Mouse (Mus musculus) midbrain, embryonic 13.5 days (tissue): ENCODE measurements around the gene Adam15. TPM values are rescaled to one million over a fixed set of nuclear protein-coding genes. Genes with fewer than 3 reads are reported as not detected.

Experiments used
- ATAC-seq: fragments of 200-750 bp; cut with Nextera tagmentation; 2 replicates; pipeline ENCODE4 v1.8.0; 2017; ENCODE audit warnings: mild to moderate bottlenecking, moderate TSS enrichment, moderate library complexity
- H3K27ac ChIP-seq: fragments of 300-500 bp; sonication (generic); 2 replicates; pipeline ENCODE4 v1.5.1; 2015; ENCODE audit warnings: inconsistent platforms, mild to moderate bottlenecking, moderate library complexity
- H3K27me3 ChIP-seq: fragments of 300-500 bp; sonication (generic); 2 replicates; pipeline ENCODE4 v1.6.1; 2015; ENCODE audit warnings: mild to moderate bottlenecking, inconsistent platforms
- H3K36me3 ChIP-seq: fragments of 300-500 bp; sonication (generic); 2 replicates; pipeline ENCODE4 v1.6.1; 2015; ENCODE audit warnings: mild to moderate bottlenecking, inconsistent platforms
- H3K4me1 ChIP-seq: fragments of 300-500 bp; sonication (generic); replicated peaks from 2 replicates; pipeline ENCODE4 v1.6.1; 2015; ENCODE audit warnings: inconsistent platforms
- H3K4me2 ChIP-seq: fragments of 300-500 bp; sonication (generic); replicated peaks from 2 replicates; pipeline ENCODE4 v1.6.1; 2015; ENCODE audit warnings: moderate library complexity, mild to moderate bottlenecking, inconsistent platforms
- H3K4me3 ChIP-seq: fragments of 300-500 bp; sonication (generic); replicated peaks from 2 replicates; pipeline ENCODE4 v1.5.1; 2015; ENCODE audit warnings: mild to moderate bottlenecking, inconsistent platforms
- H3K9ac ChIP-seq: fragments of 300-500 bp; sonication (generic); replicated peaks from 2 replicates; pipeline ENCODE4 v1.6.1; 2015; ENCODE audit warnings: mild to moderate bottlenecking, inconsistent platforms
- H3K9me3 ChIP-seq: fragments of 300-500 bp; sonication (generic); 2 replicates; pipeline ENCODE4 v1.6.1; 2016; ENCODE audit warnings: mild to moderate bottlenecking, inconsistent platforms
- whole genome bisulfite sequencing: fragments of 180-500 bp; shearing (Covaris S2); methylation state at CpG from one replicate; pipeline ENCODE4 v1.1.7; 2015; 5-methylcytosine and 5-hydroxymethylcytosine counted together
- polyA plus RNA-seq: library from polyadenylated mRNA; unstranded; fragments of >200 nt; fragmentation: Nextera tagmentation; extraction: Ambion mirVana; gene quantifications from 2 replicates; pipeline ENCODE4 v1.2.1, GENCODE M21; 2015

Adam15 gene
- polyA plus RNA-seq, 1 experiment from 2014 or later, result 34.2 TPM

DNA sequence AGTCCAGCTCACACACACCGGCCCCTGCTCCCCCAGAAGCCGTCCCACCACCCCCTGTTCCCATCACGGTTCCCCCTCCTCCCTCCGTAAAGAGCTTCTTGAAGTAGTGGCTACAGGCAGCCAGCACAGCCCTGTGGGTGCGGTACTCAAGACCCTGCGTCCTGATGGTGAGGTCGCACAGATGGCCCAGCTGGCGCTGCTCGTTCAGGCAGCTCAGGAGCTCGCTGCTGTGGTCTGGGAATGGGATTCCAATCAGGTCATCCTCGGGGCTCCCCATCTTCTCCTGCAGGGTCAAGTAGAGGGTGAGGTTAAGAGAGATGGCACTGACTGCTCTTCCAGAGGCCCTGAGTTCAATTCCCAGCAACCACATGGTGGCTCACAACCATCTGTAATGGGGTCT lies 31.4 kb upstream of the Adam15 start:
- no peak overlapping the region for H3K4me3 ChIP-seq
- no peak overlapping the region for H3K9ac ChIP-seq
- H3K4me2 ChIP-seq, result no peak overlapping the region
- H3K27ac ChIP-seq, result no peak overlapping the region
- no peaks in the 10 kb centered on the region for H3K36me3 ChIP-seq
- H3K9me3 ChIP-seq, result no peaks in the 10 kb centered on the region
- peaks cover 35% of the 10 kb centered on the region for H3K4me1 ChIP-seq
- WGBS, result 81% methylated on average over 11 of the region's 11 CpGs
- H3K27me3 ChIP-seq, result 0 out of 2 replicates have a peak, but pooled peaks cover 3% of the 10 kb centered on the region
- no peak for ATAC-seq

DNA sequence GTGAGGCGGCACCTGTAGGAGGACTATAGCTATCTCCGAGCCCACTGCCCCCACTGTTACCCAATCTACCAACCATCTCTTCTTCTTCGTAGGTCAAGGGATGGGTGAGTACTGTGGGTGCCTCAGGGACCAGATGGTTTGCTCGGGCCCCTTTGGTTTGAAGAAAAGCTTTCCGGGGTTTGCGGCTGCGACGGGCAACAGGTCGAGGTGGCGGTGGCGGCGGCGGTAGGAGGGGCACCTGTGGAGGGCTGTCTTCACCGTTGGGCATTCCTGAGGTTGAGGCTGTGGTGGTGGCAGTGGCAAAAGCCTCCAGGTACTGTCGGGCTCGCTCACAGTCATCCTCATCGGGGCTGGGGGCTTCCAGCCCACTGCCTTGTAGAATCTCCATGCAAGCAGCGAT lies 30.9 kb upstream of the Adam15 start:
- Histone ChIP-seq H3K27ac (no peak overlapping the region), H3K9ac (no peak overlapping the region), H3K4me2 (no peak overlapping the region), H3K4me1 (peaks cover 35% of the 10 kb centered on the region), H3K9me3 (no peaks in the 10 kb centered on the region), H3K36me3 (no peaks in the 10 kb centered on the region), H3K27me3 (0 out of 2 replicates have a peak, but pooled peaks cover 3% of the 10 kb centered on the region), H3K4me3 (no peak overlapping the region)
- WGBS, result 94% methylated on average over 18 of the region's 18 CpGs
- no peak for ATAC-seq

DNA sequence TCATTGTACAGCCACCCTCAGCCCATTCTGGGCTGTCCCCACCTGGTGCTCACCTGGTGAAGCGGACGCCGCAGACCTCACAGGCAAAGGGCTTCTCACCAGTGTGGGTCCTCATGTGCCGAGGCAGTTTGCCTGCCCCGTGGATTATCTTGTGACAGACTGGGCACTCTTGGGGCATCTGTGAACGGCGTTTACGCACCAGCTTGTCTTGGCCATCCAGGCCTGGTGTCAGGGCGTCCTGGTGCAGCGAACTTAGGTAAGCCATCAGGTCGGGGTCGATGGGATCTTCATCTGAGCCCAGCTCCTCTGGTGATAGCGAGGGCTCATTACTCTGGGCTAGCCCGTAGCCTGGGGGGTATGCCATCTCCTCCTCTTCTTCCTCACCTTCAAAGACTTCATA lies 30.5 kb upstream of the Adam15 start:
- ATAC-seq, result no peak
- no peak overlapping the region for H3K4me3 ChIP-seq
- H3K27ac ChIP-seq, result no peak overlapping the region
- H3K9ac ChIP-seq, result no peak overlapping the region
- H3K4me1 ChIP-seq, result peaks cover 31% of the 10 kb centered on the region
- H3K9me3 ChIP-seq, result no peaks in the 10 kb centered on the region
- H3K4me2 ChIP-seq, result no peak overlapping the region
- no peaks in the 10 kb centered on the region for H3K36me3 ChIP-seq
- H3K27me3 ChIP-seq, result no peaks in the 10 kb centered on the region
- 91% methylated on average over 14 of the region's 14 CpGs for WGBS

DNA sequence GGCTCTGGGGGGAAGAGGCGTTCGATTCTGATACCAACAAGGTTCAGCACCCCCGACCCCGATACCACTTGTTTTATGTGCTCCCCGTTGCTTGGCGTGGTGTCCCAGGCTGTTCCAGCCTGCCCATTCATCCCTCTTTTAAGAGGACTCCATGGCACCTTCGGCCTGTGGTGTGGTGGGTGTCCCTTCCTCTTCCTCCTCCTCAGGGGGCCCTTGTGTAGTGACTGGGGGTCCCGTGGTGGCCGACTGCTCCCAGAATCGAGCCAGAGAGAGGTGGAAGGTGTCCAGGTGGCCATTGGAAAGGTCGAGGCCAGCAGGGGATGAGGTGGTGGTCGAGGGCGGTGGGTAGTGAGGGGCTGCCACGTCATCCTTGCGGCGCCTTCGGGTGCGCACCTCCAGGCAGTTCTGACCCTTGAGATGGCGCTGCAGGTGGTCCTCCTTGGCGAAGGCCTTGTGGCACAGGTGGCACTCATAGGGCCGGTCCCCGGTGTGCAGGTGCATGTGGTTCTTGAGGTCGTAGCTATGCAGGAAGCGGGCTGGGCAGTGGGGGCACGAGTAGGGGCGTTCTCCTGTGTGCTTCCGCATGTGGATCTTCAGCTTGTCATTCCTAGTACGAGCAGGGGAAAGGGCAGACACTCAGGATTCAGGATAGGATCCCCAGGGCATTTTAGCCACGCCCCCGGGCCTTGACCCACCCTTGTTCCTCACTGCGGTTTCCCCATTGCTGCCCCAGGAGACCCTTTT lies 29.8 kb upstream of the Adam15 start:
- H3K9me3 ChIP-seq, result no peaks in the 10 kb centered on the region
- H3K4me1 ChIP-seq, result peaks cover 24% of the 10 kb centered on the region
- H3K27me3 ChIP-seq, result no peaks in the 10 kb centered on the region
- 0 out of 2 replicates have a peak overlapping the region, but pooled peaks have one; percentile 78 for H3K9ac ChIP-seq
- WGBS, result 86% methylated on average over 31 of the region's 31 CpGs
- no peak overlapping the region for H3K4me3 ChIP-seq
- no peak overlapping the region for H3K27ac ChIP-seq
- no peak for ATAC-seq
- H3K36me3 ChIP-seq, result no peaks in the 10 kb centered on the region
- peak overlapping the region; percentile 84 for H3K4me2 ChIP-seq

DNA sequence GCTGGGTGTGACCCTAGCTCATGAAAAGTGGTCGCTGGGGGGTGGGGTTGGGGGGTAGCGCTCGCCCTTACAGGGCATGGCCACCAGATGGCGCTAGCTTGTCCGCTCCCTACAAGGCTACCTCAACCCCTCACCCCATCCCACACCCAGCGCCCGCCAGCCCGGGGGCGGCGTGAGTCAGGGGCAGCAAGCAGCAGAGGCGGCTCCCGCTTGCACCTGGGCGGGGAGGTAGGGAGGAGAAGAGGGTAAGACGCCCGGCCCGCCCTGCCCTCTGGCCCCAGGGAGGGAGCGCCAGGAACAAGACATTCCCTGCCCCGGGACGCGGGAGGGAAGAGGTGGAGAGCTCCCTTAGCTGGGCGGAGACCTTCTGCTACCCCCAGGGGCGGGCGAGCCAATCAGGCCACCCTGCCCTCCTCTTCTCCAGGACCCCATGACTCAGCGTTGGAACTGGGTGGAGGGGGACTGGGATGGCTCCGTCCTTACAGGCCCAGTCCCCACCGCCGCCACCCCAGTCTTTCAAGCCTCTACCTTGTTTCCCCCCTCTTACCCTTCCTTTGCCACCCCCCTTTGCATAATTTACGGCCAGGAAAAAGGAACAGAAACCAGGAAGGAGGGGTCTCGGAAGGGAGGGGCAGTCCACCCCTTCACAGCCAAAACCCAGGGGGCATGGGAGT lies 28.7 kb upstream of the Adam15 start:
- no peaks in the 10 kb centered on the region for H3K27me3 ChIP-seq
- WGBS, result 1% methylated on average over 28 of the region's 29 CpGs
- peak overlapping the region; percentile 84 for H3K4me2 ChIP-seq
- H3K36me3 ChIP-seq, result no peaks in the 10 kb centered on the region
- peak overlapping the region; percentile 78 for H3K9ac ChIP-seq
- peak; percentile 92 for ATAC-seq
- 0 out of 2 replicates have a peak overlapping the region, but pooled peaks have one; percentile 39 for H3K27ac ChIP-seq
- no peaks in the 10 kb centered on the region for H3K9me3 ChIP-seq
- peaks cover 19% of the 10 kb centered on the region for H3K4me1 ChIP-seq
- H3K4me3 ChIP-seq, result peak overlapping the region; percentile 57

DNA sequence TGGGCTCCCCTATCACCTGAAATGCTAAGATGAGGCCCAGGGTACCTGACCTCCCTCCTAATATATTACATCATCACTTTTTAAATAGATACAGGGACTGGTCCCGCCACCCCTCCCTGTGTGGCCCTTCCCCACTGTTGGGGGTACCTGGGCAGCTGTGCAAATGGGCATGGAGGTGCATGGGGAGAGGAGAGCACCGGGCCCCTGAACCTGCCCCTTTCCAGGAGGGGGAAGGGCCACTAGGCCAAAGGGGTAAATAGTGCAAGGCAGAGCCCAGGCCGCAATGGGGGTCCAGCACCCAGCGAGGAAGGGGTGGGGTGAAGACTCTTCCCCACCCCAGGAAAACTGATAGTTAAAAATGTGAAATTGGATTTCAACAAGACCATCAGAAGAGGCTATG lies 28.0 kb upstream of the Adam15 start:
- Histone ChIP-seq H3K27me3 (no peaks in the 10 kb centered on the region), H3K36me3 (no peaks in the 10 kb centered on the region), H3K9ac (peak overlapping the region; percentile 78; the same call in 1 of the 2 replicates), H3K27ac (no peak overlapping the region), H3K4me3 (no peak overlapping the region; the same call in 1 of the 2 replicates), H3K4me2 (peak overlapping the region; percentile 84), H3K9me3 (no peaks in the 10 kb centered on the region), H3K4me1 (peaks cover 19% of the 10 kb centered on the region)
- WGBS, result 75% methylated on average over 4 of the region's 4 CpGs
- ATAC-seq, result peak; percentile 44

DNA sequence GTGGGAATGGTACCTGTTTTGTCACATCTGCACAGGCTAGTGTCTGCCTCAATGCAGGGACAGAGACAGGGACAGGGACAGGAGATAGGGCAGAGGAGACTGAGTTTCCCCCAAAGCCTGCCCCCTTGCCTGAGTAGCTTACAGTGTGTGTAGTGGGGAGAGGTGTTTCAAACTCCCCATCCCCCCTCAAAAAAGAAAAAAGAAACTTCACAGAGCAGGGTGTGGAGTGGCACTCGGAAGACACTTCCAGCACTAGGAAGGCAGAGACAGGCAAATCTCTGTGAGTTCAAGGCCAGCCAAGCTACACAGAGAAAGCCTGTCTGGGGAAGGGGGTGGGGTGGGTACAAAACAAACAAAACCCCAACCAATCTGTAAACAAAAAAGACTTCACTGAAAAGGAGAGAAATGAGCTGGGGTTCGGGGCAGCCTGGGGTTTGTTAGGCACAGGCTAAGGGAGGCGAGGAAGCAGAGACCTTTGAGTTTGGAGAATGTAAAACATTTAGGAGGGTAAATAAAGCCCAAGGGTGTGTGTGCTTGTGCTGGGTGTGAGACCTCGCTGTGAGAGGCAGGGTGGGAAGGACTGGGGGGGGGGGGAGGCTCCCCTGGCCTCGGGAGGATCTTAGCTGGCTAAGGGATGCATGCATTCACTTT lies 23.9 kb upstream of the Adam15 start:
- no peaks in the 10 kb centered on the region for H3K36me3 ChIP-seq
- H3K4me2 ChIP-seq, result no peak overlapping the region
- no peaks in the 10 kb centered on the region for H3K27me3 ChIP-seq
- 44% methylated on average over 5 of the region's 5 CpGs for WGBS
- no peak overlapping the region for H3K9ac ChIP-seq
- H3K4me1 ChIP-seq, result peaks cover 9% of the 10 kb centered on the region
- H3K4me3 ChIP-seq, result no peak overlapping the region
- ATAC-seq, result no peak
- H3K27ac ChIP-seq, result no peak overlapping the region
- H3K9me3 ChIP-seq, result no peaks in the 10 kb centered on the region

DNA sequence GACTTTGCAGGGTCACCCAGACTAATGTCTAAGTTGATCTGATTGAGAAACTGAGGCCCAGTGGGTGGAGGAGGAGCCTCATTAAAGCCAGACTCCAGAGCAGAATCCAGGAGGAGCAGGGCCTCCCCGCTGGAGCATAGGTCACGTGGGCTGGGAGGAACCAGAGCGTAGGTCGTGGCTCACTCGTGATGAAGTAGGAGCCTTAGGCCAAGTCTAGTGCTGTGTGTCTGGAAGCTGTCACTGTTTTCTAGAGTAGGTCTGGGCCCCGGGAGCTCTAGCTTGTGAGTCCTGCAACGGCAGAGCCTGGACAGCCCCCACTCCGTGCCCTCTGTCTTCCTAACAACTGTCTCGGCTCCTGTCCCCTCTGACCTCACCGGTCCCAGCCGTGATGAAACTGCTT lies 17.5 kb upstream of the Adam15 start:
- WGBS, result 67% methylated on average over 11 of the region's 11 CpGs
- Histone ChIP-seq H3K4me2 (no peak overlapping the region), H3K27ac (no peak overlapping the region), H3K4me1 (0 out of 2 replicates have a peak, but pooled peaks cover 4% of the 10 kb centered on the region), H3K27me3 (no peaks in the 10 kb centered on the region), H3K9me3 (no peaks in the 10 kb centered on the region), H3K4me3 (no peak overlapping the region), H3K9ac (no peak overlapping the region), H3K36me3 (no peaks in the 10 kb centered on the region)
- no peak for ATAC-seq

DNA sequence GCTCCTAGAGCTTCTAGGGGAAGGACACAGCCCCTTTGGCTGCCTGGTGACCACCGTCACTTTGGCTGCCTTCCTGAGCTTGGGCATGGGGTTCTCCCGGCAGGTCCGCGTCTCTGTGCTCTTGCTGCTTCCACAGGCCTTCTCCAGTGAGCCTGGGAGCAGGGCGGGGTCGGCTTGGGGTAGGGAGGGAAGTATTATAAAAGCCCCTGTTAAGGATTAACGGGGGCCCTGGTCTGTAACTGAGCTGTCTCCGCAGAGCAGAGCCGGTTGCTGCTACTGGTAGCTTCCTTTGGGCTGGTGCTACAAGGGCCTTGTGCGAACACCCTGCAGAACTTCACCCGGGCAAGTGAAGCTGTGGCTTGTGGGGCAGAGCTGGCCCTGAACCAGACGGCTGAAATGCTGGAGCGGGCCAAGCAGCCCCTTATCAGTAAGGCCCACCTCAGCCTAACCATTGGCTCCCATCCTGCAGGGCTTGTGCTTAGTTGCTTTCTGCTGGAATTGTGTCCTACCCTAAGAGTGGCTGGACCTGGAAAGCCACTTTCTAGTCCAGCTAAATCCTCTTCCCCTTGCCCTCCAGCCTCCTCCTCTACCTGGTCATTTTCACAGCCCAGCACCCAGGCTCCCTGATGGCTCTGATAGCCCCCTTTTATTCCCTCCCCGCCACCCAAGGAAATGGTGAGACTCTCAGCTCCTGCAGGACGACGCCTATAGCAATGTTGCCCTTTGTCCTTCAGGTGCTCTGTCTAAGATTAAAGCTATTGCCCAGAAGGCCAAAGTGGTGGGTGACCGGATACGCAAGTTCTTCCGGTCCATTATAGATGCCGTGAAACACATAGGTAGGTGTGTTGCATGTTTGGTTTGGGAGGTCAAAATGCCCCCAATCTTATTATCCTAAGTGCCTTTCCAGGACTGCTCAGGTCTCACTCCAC lies 16.0 kb upstream of the Adam15 start:
- no peaks in the 10 kb centered on the region for H3K9me3 ChIP-seq
- WGBS, result 79% methylated on average over 20 of the region's 20 CpGs

DNA sequence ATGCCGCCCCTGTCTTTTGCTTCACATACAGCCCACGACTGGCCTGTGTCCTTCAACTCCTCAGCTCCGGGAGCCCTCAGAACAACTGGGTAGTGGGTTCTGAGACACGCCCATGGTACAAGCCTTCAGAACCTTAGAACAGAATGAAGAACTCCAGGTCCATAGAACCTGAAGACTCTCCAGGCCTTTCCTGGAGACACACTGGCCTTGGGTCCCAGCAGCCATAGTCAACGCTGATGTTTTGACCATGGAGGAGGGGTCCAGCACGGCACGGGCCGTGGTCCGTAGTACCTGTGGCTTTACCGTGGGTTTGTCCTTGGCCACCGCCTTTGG lies 15.3 kb upstream of the Adam15 start, which contains the start of gene Dcst1:
Dcst1 (minus strand) TSS at position 101 of the 333 bp plus-strand sequence.
- H3K27me3 ChIP-seq, result no peaks in the 10 kb centered on the region
- 84% methylated on average over 11 of the region's 11 CpGs for WGBS

More for the DNA sequence above, 16.0 kb upstream of the Adam15 start:
- Histone ChIP-seq H3K4me1 (0 out of 2 replicates have a peak, but pooled peaks cover 4% of the 10 kb centered on the region), H3K27me3 (no peaks in the 10 kb centered on the region), H3K9ac (no peak overlapping the region), H3K4me2 (no peak overlapping the region), H3K36me3 (no peaks in the 10 kb centered on the region), H3K27ac (no peak overlapping the region), H3K4me3 (no peak overlapping the region)
- ATAC-seq, result no peak

DNA sequence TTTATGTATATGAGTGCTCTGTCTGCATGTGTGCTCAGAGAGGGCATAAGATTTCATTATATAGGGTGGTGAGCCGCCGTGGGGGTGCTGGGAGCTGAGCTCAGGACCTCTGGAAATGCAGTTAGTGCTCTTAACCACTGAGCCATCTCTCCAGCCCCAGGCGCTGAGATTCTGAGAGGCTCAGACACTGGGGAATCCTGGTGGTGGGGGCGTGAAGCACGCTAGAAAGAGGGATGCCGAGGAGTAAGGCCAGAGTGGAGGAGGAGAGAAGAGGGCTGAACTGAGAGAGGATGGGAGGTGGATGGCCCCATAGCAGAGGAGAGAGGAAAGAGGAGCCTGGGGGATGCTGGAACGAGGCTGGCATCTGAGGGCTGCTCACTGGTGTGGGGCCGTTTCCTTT lies 14.8 kb upstream of the Adam15 start:
- H3K4me3 ChIP-seq, result no peak overlapping the region
- H3K36me3 ChIP-seq, result no peaks in the 10 kb centered on the region
- 58% methylated on average over 8 of the region's 8 CpGs for whole genome bisulfite sequencing
- 0 out of 2 replicates have a peak, but pooled peaks cover 4% of the 10 kb centered on the region for H3K4me1 ChIP-seq
- no peak overlapping the region for H3K27ac ChIP-seq
- no peaks in the 10 kb centered on the region for H3K9me3 ChIP-seq
- H3K4me2 ChIP-seq, result no peak overlapping the region
- H3K27me3 ChIP-seq, result no peaks in the 10 kb centered on the region
- H3K9ac ChIP-seq, result no peak overlapping the region
- ATAC-seq, result no peak

More for the DNA sequence above, 15.3 kb upstream of the Adam15 start, which contains the start of gene Dcst1:
- Histone ChIP-seq H3K4me2 (no peak within 1 kb of the TSS), H3K4me1 (0 out of 2 replicates have a peak, but pooled peaks cover 4% of the 10 kb centered on the region), H3K9me3 (no peaks in the 10 kb centered on the region), H3K9ac (no peak within 1 kb of the TSS), H3K4me3 (no peak within 1 kb of the TSS), H3K27ac (no peak within 1 kb of the TSS), H3K36me3 (no peaks in the 10 kb centered on the region)
- no peak for ATAC-seq
